Mouse (Mus musculus) intestine, embryonic 15.5 days (tissue): ENCODE data around the gene Foxp2. TPM values are rescaled to one million over a fixed set of nuclear protein-coding genes. Genes with fewer than 3 reads are reported as not detected.

Source experiments
- ATAC-seq: fragments of 200-750 bp; cut with Nextera tagmentation; 2 replicates; pipeline ENCODE4 v1.8.0; 2017; ENCODE audit warnings: moderate TSS enrichment, moderate library complexity
- H3K27ac ChIP-seq: fragments of 300-500 bp; sonication (generic); 2 replicates; pipeline ENCODE4 v1.5.1; 2015; ENCODE audit warnings: mild to moderate bottlenecking, inconsistent platforms
- H3K27me3 ChIP-seq: fragments of 300-500 bp; sonication (generic); replicated peaks from 2 replicates; pipeline ENCODE4 v1.6.1; 2015; ENCODE audit warnings: inconsistent platforms
- H3K36me3 ChIP-seq: fragments of 300-500 bp; sonication (generic); 2 replicates; pipeline ENCODE4 v1.6.1; 2015; ENCODE audit warnings: inconsistent platforms
- H3K4me1 ChIP-seq: fragments of 300-500 bp; sonication (generic); replicated peaks from 2 replicates; pipeline ENCODE4 v1.6.1; 2015; ENCODE audit warnings: inconsistent platforms
- H3K4me2 ChIP-seq: fragments of 300-500 bp; sonication (generic); replicated peaks from 2 replicates; pipeline ENCODE4 v1.6.1; 2015; ENCODE audit warnings: mild to moderate bottlenecking, inconsistent platforms
- H3K4me3 ChIP-seq: fragments of 300-500 bp; sonication (generic); replicated peaks from 2 replicates; pipeline ENCODE4 v1.5.1; 2015; ENCODE audit warnings: inconsistent platforms
- H3K9ac ChIP-seq: fragments of 300-500 bp; sonication (generic); 2 replicates; pipeline ENCODE4 v1.6.1; 2015; ENCODE audit warnings: inconsistent platforms
- H3K9me3 ChIP-seq: fragments of 300-500 bp; sonication (generic); 2 replicates; pipeline ENCODE4 v1.6.1; 2016; ENCODE audit warnings: inconsistent platforms
- WGBS: fragments of 180-500 bp; shearing (Covaris S2); methylation state at CpG from one replicate; pipeline ENCODE4 v1.1.7; 2015; 5-methylcytosine and 5-hydroxymethylcytosine counted together
- polyA plus RNA-seq: library from polyadenylated mRNA; unstranded; fragments of >200 nt; fragmentation: Nextera tagmentation; extraction: Ambion mirVana; gene quantifications from 2 replicates; pipeline ENCODE4 v1.2.1, GENCODE M21; 2015

Gene Foxp2
- polyA plus RNA-seq, 1 experiment from 2014 or later, result 18.2 TPM

DNA sequence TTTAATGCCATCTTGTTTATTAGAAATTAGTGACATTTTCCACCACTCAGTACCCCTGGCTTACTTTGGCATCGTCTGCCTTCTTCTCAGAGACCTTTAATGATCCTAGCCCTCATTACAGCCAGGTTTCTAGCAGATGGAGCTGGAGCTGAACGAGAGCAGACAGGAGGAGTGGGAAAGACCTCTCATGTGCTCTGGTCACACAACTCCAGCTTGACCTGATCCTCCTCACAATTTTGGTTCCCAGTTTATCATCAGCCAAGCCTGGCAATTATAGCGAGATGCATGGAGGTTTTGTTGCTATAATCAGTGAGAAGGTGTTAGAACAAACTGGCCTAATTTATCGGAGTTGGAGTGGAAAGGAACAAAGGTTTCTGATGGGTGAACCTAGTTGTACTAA lies 500.9 kb downstream of the Foxp2 start:
- Histone ChIP-seq H3K27ac (no peak overlapping the region), H3K4me1 (no peaks in the 10 kb centered on the region), H3K9ac (no peak overlapping the region), H3K4me3 (no peak overlapping the region), H3K27me3 (no peaks in the 10 kb centered on the region), H3K9me3 (no peaks in the 10 kb centered on the region), H3K4me2 (no peak overlapping the region), H3K36me3 (no peaks in the 10 kb centered on the region)
- no peak for ATAC-seq
- WGBS, result 72% methylated on average over 4 of the region's 4 CpGs

GRCm38 (mm10) chr6:15415099-15415498 lies 514.0 kb downstream of the Foxp2 start:
- ATAC-seq, result no peak
- H3K9ac ChIP-seq, result no peak overlapping the region
- 70% methylated on average over 4 of the region's 4 CpGs for WGBS

GRCm38 (mm10) chr6:15459701-15460100 lies 558.6 kb downstream of the Foxp2 start:
- no peaks in the 10 kb centered on the region for H3K9me3 ChIP-seq
- no peak for ATAC-seq
- no peak overlapping the region for H3K9ac ChIP-seq
- H3K27me3 ChIP-seq, result no peaks in the 10 kb centered on the region
- H3K4me1 ChIP-seq, result no peaks in the 10 kb centered on the region
- H3K27ac ChIP-seq, result no peak overlapping the region
- no peaks in the 10 kb centered on the region for H3K36me3 ChIP-seq
- H3K4me3 ChIP-seq, result no peak overlapping the region
- WGBS, result 88% methylated on average over 2 of the region's 2 CpGs
- no peak overlapping the region for H3K4me2 ChIP-seq

More at GRCm38 (mm10) chr6:15415099-15415498, 514.0 kb downstream of the Foxp2 start:
- H3K27ac ChIP-seq, result no peak overlapping the region
- no peaks in the 10 kb centered on the region for H3K27me3 ChIP-seq
- H3K36me3 ChIP-seq, result no peaks in the 10 kb centered on the region
- no peaks in the 10 kb centered on the region for H3K4me1 ChIP-seq
- no peaks in the 10 kb centered on the region for H3K9me3 ChIP-seq
- no peak overlapping the region for H3K4me2 ChIP-seq
- H3K4me3 ChIP-seq, result no peak overlapping the region

GRCm38 (mm10) chr6:15463390-15463789 lies 562.2 kb downstream of the Foxp2 start:
- Histone ChIP-seq H3K27me3 (no peaks in the 10 kb centered on the region), H3K9ac (no peak overlapping the region), H3K36me3 (no peaks in the 10 kb centered on the region), H3K4me2 (no peak overlapping the region), H3K4me1 (no peaks in the 10 kb centered on the region), H3K27ac (no peak overlapping the region), H3K9me3 (no peaks in the 10 kb centered on the region), H3K4me3 (no peak overlapping the region)
- 47% methylated on average over 2 of the region's 2 CpGs for WGBS
- ATAC-seq, result no peak

DNA sequence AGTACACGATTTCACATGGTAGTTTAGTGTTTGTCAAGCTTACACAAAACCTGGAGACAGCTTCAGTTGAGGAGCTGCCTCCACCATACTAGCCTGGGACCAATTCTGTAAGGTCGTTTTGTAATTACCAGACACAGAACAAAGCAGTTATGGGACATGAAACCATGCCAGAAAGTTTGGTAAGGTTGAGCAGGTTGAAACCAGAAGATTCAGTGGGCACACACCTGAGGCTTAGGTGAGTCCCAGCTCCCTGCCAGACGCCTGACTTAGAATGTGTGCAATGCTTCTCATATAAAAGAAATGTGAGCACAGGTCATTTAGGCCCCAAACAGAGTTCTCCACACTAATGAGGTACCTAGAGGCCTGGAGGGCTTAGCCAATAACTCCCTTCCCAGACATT lies 564.3 kb downstream of the Foxp2 start:
- no peak for ATAC-seq
- no peaks in the 10 kb centered on the region for H3K36me3 ChIP-seq
- H3K4me3 ChIP-seq, result no peak overlapping the region
- no peaks in the 10 kb centered on the region for H3K4me1 ChIP-seq
- no peak overlapping the region for H3K9ac ChIP-seq
- no peak overlapping the region for H3K4me2 ChIP-seq
- H3K27ac ChIP-seq, result no peak overlapping the region
- WGBS, result 71% methylated on average over 3 of the region's 3 CpGs
- no peaks in the 10 kb centered on the region for H3K27me3 ChIP-seq
- no peaks in the 10 kb centered on the region for H3K9me3 ChIP-seq

GRCm38 (mm10) chr6:15466634-15467033 lies 565.5 kb downstream of the Foxp2 start:
- no peak overlapping the region for H3K4me3 ChIP-seq
- no peaks in the 10 kb centered on the region for H3K4me1 ChIP-seq
- H3K9ac ChIP-seq, result no peak overlapping the region
- 54% methylated on average over 1 of the region's 1 CpGs for WGBS
- H3K27me3 ChIP-seq, result no peaks in the 10 kb centered on the region
- no peaks in the 10 kb centered on the region for H3K36me3 ChIP-seq
- no peaks in the 10 kb centered on the region for H3K9me3 ChIP-seq
- no peak overlapping the region for H3K4me2 ChIP-seq
- no peak overlapping the region for H3K27ac ChIP-seq
- ATAC-seq, result peak; percentile 10; the same call in 1 of the 2 replicates

DNA sequence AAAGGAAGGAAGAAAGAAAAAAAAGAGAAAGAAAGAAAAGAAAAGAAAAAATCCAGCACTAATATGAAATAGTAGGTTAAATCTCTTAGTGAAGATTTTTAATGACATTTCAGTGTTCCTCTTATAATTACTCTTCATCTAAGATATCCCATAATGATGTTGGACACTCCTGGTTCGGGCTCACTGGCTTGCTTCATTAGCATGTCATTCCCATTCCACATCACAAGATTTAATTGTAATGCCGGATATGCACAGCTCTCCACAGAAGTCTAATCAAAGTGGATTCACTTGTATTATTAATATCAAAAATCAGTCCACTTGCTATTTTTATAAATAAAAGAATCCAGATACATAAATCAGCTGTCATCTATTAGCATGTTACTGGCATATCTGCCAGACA lies 585.8 kb downstream of the Foxp2 start:
- Histone ChIP-seq H3K27ac (no peak overlapping the region), H3K4me1 (no peaks in the 10 kb centered on the region), H3K4me2 (no peak overlapping the region), H3K9ac (no peak overlapping the region), H3K9me3 (no peaks in the 10 kb centered on the region), H3K27me3 (no peaks in the 10 kb centered on the region), H3K4me3 (no peak overlapping the region), H3K36me3 (no peaks in the 10 kb centered on the region)
- no peak for ATAC-seq
- 81% methylated on average over 2 of the region's 2 CpGs for WGBS

Other genes starting within 250 kb of the Foxp2 start
- gene Ppp1r3a, start 146.1 kb upstream of the Foxp2 start, polyA plus RNA-seq, result 0.06 TPM in 1 of 2 replicates, not detected in the other